Comparison of ENCODE assay signal across 23 mouse cellular contexts in the genomic region with DNA sequence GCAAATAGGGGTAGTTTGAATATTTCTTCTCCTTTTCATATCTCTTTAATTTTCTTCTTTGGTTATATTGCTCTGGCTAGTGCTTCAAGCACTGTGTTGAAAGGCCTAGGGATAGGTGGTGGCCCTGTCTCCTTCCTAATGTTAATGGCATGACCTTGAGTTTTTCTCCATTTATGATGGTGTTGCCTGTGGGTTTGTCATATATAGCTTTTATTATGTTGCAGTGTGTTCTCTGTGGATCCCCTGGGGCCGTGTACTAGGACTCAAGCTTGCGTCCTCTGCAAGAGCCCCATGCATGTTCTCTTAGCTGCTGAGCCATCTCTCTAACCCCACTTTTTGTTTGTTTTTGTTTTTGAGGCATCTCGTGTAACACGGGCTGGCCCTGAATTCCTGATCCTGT. TPM values are rescaled to one million over a fixed set of nuclear protein-coding genes. Genes with fewer than 3 reads are reported as not detected.
"Had no signal": no experiment of that assay in that cellular context is flagged by ENCODE, and none has a peak within 500 bp of the region (broad histone marks: within the 10 kb centered on the region; RNA-seq: fewer than 3 reads in every experiment).

No protein-coding gene starts in this region.

- ATAC-seq: midbrain, embryonic 15.5 days had no signal

- H3K27ac ChIP-seq: midbrain, embryonic 10.5 days; midbrain, embryonic 12.5 days; midbrain, embryonic 15.5 days; neural tube, embryonic 12.5 days; stomach, embryonic 15.5 days; stomach, postnatal 0 days had no signal

- H3K9ac ChIP-seq: lung, embryonic 14.5 days; midbrain, embryonic 12.5 days; midbrain, embryonic 15.5 days; neural tube, embryonic 12.5 days; stomach, embryonic 15.5 days had no signal

- DNase-seq: lung, adult 18-20 months; lung, embryonic 14.5 days; lung, postnatal 10 days; lung, postnatal 4 days; right cerebral cortex, postnatal 14 days; thymus, adult 2 months; thymus, postnatal 25 days; thymus, postnatal 4 days had no signal

- H3K27me3 ChIP-seq: midbrain, embryonic 12.5 days; midbrain, embryonic 15.5 days; neural tube, embryonic 12.5 days; stomach, embryonic 15.5 days had no signal

- H3K36me3 ChIP-seq: midbrain, embryonic 10.5 days; stomach, embryonic 15.5 days had no signal

- H3K4me3 ChIP-seq: midbrain, embryonic 10.5 days; midbrain, embryonic 12.5 days; midbrain, embryonic 15.5 days; neural tube, embryonic 12.5 days; stomach, embryonic 15.5 days had no signal

- H3K4me1 ChIP-seq: midbrain, embryonic 10.5 days; midbrain, embryonic 12.5 days; midbrain, embryonic 15.5 days; neural tube, embryonic 12.5 days; stomach, embryonic 15.5 days had no signal

- H3K9me3 ChIP-seq: midbrain, embryonic 10.5 days; midbrain, embryonic 12.5 days; midbrain, embryonic 15.5 days; neural tube, embryonic 12.5 days; stomach, embryonic 15.5 days had no signal

- H3K4me2 ChIP-seq: lung, embryonic 14.5 days; midbrain, embryonic 12.5 days; midbrain, embryonic 15.5 days; neural tube, embryonic 12.5 days; stomach, embryonic 15.5 days had no signal

RNA-seq across cellular contexts. Expression of a gene that starts 40.6 kb away (rescaled TPM):
- total RNA-seq: megakaryocyte, adult 5-6 weeks; megakaryocyte-erythroid progenitor cell, adult 5-6 weeks; midbrain, postnatal 0 days; monocyte, adult 5-6 weeks; neutrophil, adult 5-6 weeks had no signal
- polyA plus RNA-seq: lung, embryonic 14.5 days; lung, embryonic 16.5 days; midbrain, embryonic 10.5 days; midbrain, embryonic 12.5 days; midbrain, embryonic 15.5 days; midbrain, postnatal 0 days; neural tube, embryonic 12.5 days; neural tube, embryonic 14.5 days; spleen, adult 2 months; stomach, embryonic 15.5 days; stomach, postnatal 0 days; thymus, adult 2 months; urinary bladder, adult 2 months had no signal
